ENCODE assay signal across 18 mouse cellular contexts in the genomic region with DNA sequence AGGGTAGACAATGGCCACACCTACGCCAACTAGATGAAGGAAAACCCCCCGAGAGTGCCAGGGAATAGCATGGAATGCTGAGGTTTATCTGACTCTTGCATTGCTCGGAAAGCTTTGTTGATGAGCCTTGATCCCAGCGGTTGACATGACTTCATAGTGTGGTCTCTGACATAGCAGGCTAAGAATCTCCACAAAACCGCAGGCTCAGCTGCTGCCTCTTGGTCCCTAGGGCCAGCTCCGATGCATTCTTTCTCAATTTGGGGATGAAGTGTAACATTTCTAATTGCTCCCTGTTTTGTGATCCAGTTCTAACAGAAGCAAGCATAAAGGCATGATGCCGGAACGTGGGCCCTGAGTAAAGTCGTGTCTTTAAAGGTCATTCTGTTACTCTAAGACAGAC.
A peak's percentile ranks its signal among the peaks of the same experiment; 100 is the strongest.
DNase-seq lines count a peak whose midpoint lies in the region; ATAC-seq and TF ChIP-seq lines count a peak whose summit lies in the region.
"Had no signal": no experiment of that assay in that cellular context is flagged by ENCODE, and none has a peak within 500 bp of the region (broad histone marks: within the 10 kb centered on the region; RNA-seq: fewer than 3 reads in every experiment).

No protein-coding gene starts in this region.

- DNase-seq in heart, adult 9 months (ENCODE audit: low spot score in 2 of 2), result peak; percentile 62 to 64
- DNase-seq in 3T3-L1 (ENCODE audit: low read depth, low spot score), result peak; percentile 99
- peak; percentile 17 for DNase-seq in heart, postnatal 4 days
- no peak for DNase-seq in right cerebral cortex, postnatal 25 days
- DNase-seq: adrenal gland, adult 8-10 months; cerebellum, adult 2 months; forebrain, postnatal 0 days; gastrocnemius, postnatal 10 days; kidney, adult 11 months; lung, adult 18-20 months had no signal

- no peak overlapping the region for H3K27ac ChIP-seq in heart, embryonic 11.5 days (ENCODE audit: low read depth, low read length)
- H3K27ac ChIP-seq in liver, embryonic 12.5 days, result no peak overlapping the region
- H3K27ac ChIP-seq: limb, embryonic 15.5 days; macrophage; midbrain, embryonic 13.5 days had no signal

- H3K4me2 ChIP-seq in heart, embryonic 11.5 days, result no peak overlapping the region
- no peak overlapping the region for H3K4me2 ChIP-seq in liver, embryonic 12.5 days
- H3K4me2 ChIP-seq: limb, embryonic 15.5 days; midbrain, embryonic 13.5 days had no signal

- H3K9me3 ChIP-seq in heart, embryonic 11.5 days (replicated peaks; ENCODE audit: control insufficient read depth, low read length), result no peaks in the 10 kb centered on the region
- H3K9me3 ChIP-seq in E14TG2a.4 (ENCODE audit: low read length), result no peaks in the 10 kb centered on the region
- no peaks in the 10 kb centered on the region for H3K9me3 ChIP-seq in liver, embryonic 12.5 days (replicated peaks)
- H3K9me3 ChIP-seq: limb, embryonic 15.5 days; midbrain, embryonic 13.5 days had no signal

- H3K9ac ChIP-seq in heart, embryonic 11.5 days (ENCODE audit: low read depth, low read length), result no peak overlapping the region
- H3K9ac ChIP-seq in liver, embryonic 12.5 days, result no peak overlapping the region
- H3K9ac ChIP-seq: forebrain, postnatal 0 days; limb, embryonic 15.5 days; midbrain, embryonic 13.5 days had no signal

- no peak for TF ChIP-seq CTCF in E14TG2a.4 (conservative IDR thresholded peaks at IDR 0.05; ENCODE audit: low read length)

- ATAC-seq in heart, embryonic 11.5 days (replicated peaks; ENCODE audit: insufficient number of reproducible peaks, low FRiP score, low TSS enrichment), result no peak
- no peak for ATAC-seq in liver, embryonic 12.5 days
- ATAC-seq: forebrain, postnatal 0 days; hindbrain, embryonic 16.5 days; midbrain, embryonic 13.5 days had no signal

- H3K4me3 ChIP-seq in heart, embryonic 11.5 days (ENCODE audit: low read depth, low read length), result no peak overlapping the region
- 0 out of 2 replicates have a peak overlapping the region, but pooled peaks have one; percentile 17 for H3K4me3 ChIP-seq in E14TG2a.4 (replicated peaks; ENCODE audit: low read length)
- H3K4me3 ChIP-seq in liver, embryonic 12.5 days, result no peak overlapping the region
- H3K4me3 ChIP-seq: erythroblast, embryonic 14.5 days; limb, embryonic 15.5 days; midbrain, embryonic 13.5 days had no signal

- H3K27me3 ChIP-seq in heart, embryonic 11.5 days (ENCODE audit: control insufficient read depth, insufficient read depth, low read length), result no peaks in the 10 kb centered on the region
- no peaks in the 10 kb centered on the region for H3K27me3 ChIP-seq in E14TG2a.4 (ENCODE audit: insufficient read depth, low read length)
- no peaks in the 10 kb centered on the region for H3K27me3 ChIP-seq in liver, embryonic 12.5 days (replicated peaks)
- H3K27me3 ChIP-seq: limb, embryonic 15.5 days; midbrain, embryonic 13.5 days had no signal

- peaks cover 5% of the 10 kb centered on the region; the same call in 1 of the 2 replicates for H3K4me1 ChIP-seq in heart, embryonic 11.5 days (ENCODE audit: control insufficient read depth, insufficient read depth, low read length)
- H3K4me1 ChIP-seq in E14TG2a.4 (replicated peaks; ENCODE audit: low read depth, low read length), result no peaks in the 10 kb centered on the region
- peaks cover 5% of the 10 kb centered on the region; the same call in 1 of the 2 replicates for H3K4me1 ChIP-seq in liver, embryonic 12.5 days

- H3K36me3 ChIP-seq in heart, embryonic 11.5 days (ENCODE audit: control insufficient read depth, insufficient read depth, low read length), result no peaks in the 10 kb centered on the region
- H3K36me3 ChIP-seq in E14TG2a.4 (ENCODE audit: insufficient read depth, low read length), result no peaks in the 10 kb centered on the region
- no peaks in the 10 kb centered on the region for H3K36me3 ChIP-seq in liver, embryonic 12.5 days
- H3K36me3 ChIP-seq: limb, embryonic 15.5 days; midbrain, embryonic 13.5 days had no signal

- WGBS in heart, embryonic 11.5 days (ENCODE audit: insufficient replicate concordance), result 74% methylated on average over 9 of the region's 9 CpGs
- WGBS in liver, embryonic 12.5 days (ENCODE audit: insufficient replicate concordance), result 66% methylated on average over 9 of the region's 9 CpGs
